Mouse (Mus musculus): ENCODE measurements around the gene Rbfox3. TPM values are rescaled to one million over a fixed set of nuclear protein-coding genes. Genes with fewer than 3 reads are reported as not detected.

The Rbfox3 gene
- total and polyA plus RNA-seq, 3 experiments = not detected

- Histone ChIP-seq H3K27me3 (replicated peaks) (peaks cover 96% of the 10 kb centered on the region), H3K4me3 (replicated peaks in 1 of 3; ENCODE audit: low read depth in 2 of 3, low read length in 2 of 3, poor library complexity in 1 of 3) (no peak overlapping the region), H3K79me2 (replicated peaks; ENCODE audit: control insufficient read depth, extremely low read depth, insufficient read depth, poor library complexity, severe bottlenecking) (no peaks in the 10 kb centered on the region), H3K27ac (ENCODE audit: insufficient read depth, low read depth) (no peak overlapping the region), H3K9me3 (replicated peaks; ENCODE audit: low read length) (no peaks in the 10 kb centered on the region), H3K4me1 (ENCODE audit: control insufficient read depth in 1 of 2, insufficient read depth in 2 of 2) (no peaks in the 10 kb centered on the region), H3K4me2 (ENCODE audit: insufficient read depth, low read depth, poor library complexity, severe bottlenecking) (no peak overlapping the region), H3K36me3 (replicated peaks in 1 of 2; ENCODE audit: control insufficient read depth in 1 of 2, insufficient read depth in 1 of 2, low read length in 1 of 2) (no peaks in the 10 kb centered on the region), H3K9ac (ENCODE audit: insufficient read depth, low read depth) (no peak overlapping the region)
- TF ChIP-seq ZKSCAN1 (IDR thresholded peaks at IDR 0.05; ENCODE audit: borderline replicate concordance, low read depth, low read length) = no peak
- TF ChIP-seq MAFK (IDR thresholded peaks at IDR 0.05; ENCODE audit: insufficient replicate concordance, low read length) = no peak
- TF ChIP-seq MYC (IDR thresholded peaks at IDR 0.05; ENCODE audit: low read depth, low read length) = no peak
- TF ChIP-seq TCF12 (IDR thresholded peaks at IDR 0.05; ENCODE audit: low read depth, low read length) = no peak
- TF ChIP-seq E2F4 (IDR thresholded peaks at IDR 0.05; ENCODE audit: insufficient replicate concordance, low read depth, low read length) = no peak
- TF ChIP-seq ZMIZ1 (IDR thresholded peaks at IDR 0.05; ENCODE audit: low read depth, low read length) = no peak
- no peak for TF ChIP-seq ZC3H11A (IDR thresholded peaks at IDR 0.05; ENCODE audit: low read depth, low read length)
- TF ChIP-seq HCFC1 (IDR thresholded peaks at IDR 0.05; ENCODE audit: low read depth, low read length) = no peak
- TF ChIP-seq JUN (IDR thresholded peaks at IDR 0.05; ENCODE audit: insufficient read depth, low read depth, low read length) = no peak
- no peak for TF ChIP-seq CHD2 (IDR thresholded peaks at IDR 0.05; ENCODE audit: low read length)
- TF ChIP-seq ELF1 (IDR thresholded peaks at IDR 0.05; ENCODE audit: low read depth, low read length) = no peak
- no peak for TF ChIP-seq MEF2A (IDR thresholded peaks at IDR 0.05; ENCODE audit: borderline replicate concordance, low read depth, low read length)
- TF ChIP-seq RAD21 (IDR thresholded peaks at IDR 0.05; ENCODE audit: low read depth, low read length) = no peak
- TF ChIP-seq SMC3 (IDR thresholded peaks at IDR 0.05; ENCODE audit: low read depth, low read length) = no peak
- no peak for TF ChIP-seq IRF4 (IDR thresholded peaks at IDR 0.05; ENCODE audit: low read depth, low read length)
- no peak for TF ChIP-seq EP300 (IDR thresholded peaks at IDR 0.05; ENCODE audit: low read length)
- no peak for TF ChIP-seq POLR2A (IDR thresholded peaks at IDR 0.05; ENCODE audit: low read depth, low read length)
- TF ChIP-seq CTCF (conservative IDR thresholded peaks at IDR 0.05 in 1 of 2, IDR thresholded peaks at IDR 0.05 in 1 of 2; ENCODE audit: low read depth in 2 of 2, low read length in 2 of 2) = no peak
- no peak for TF ChIP-seq GABPA (IDR thresholded peaks at IDR 0.05; ENCODE audit: insufficient replicate concordance, low read depth, low read length)
- in situ Hi-C loops (cut with MboI; ENCODE audit: low pct_ligation_motif_present, low pct_unique_long_range_greater_than_20kb, low sequenced_read_pairs) = loop anchor here (5.0 kb wide), 1 partner anchor 47 kb away; no protein-coding TSS in a partner anchor
- DNase-seq (ENCODE audit: extremely low read depth) = no peak
- dilution Hi-C loops (cut with MboI; ENCODE audit: extremely low pct_ligation_motif_present, extremely low pct_unique_long_range_greater_than_20kb, low sequenced_read_pairs) = no loop called here
These were observed 16.6 kb downstream of the Rbfox3 start for GRCm38 (mm10) chr11:118894835-118895234.

- no peak overlapping the region for H3K27ac ChIP-seq (ENCODE audit: insufficient read depth, low read depth)
- H3K36me3 ChIP-seq (replicated peaks in 1 of 2; ENCODE audit: control insufficient read depth in 1 of 2, insufficient read depth in 1 of 2, low read length in 1 of 2) = no peaks in the 10 kb centered on the region
- in situ Hi-C loops (cut with MboI; ENCODE audit: low pct_ligation_motif_present, low pct_unique_long_range_greater_than_20kb, low sequenced_read_pairs) = no loop called here
- H3K4me1 ChIP-seq (ENCODE audit: control insufficient read depth in 1 of 2, insufficient read depth in 2 of 2) = no peaks in the 10 kb centered on the region
- H3K4me3 ChIP-seq (replicated peaks in 1 of 3; ENCODE audit: low read depth in 2 of 3, low read length in 2 of 3, poor library complexity in 1 of 3) = no peak overlapping the region
- no peaks in the 10 kb centered on the region for H3K9me3 ChIP-seq (replicated peaks; ENCODE audit: low read length)
- H3K4me2 ChIP-seq (ENCODE audit: insufficient read depth, low read depth, poor library complexity, severe bottlenecking) = no peak overlapping the region
- peaks cover 96% of the 10 kb centered on the region for H3K27me3 ChIP-seq (replicated peaks)
- dilution Hi-C loops (cut with MboI; ENCODE audit: extremely low pct_ligation_motif_present, extremely low pct_unique_long_range_greater_than_20kb, low sequenced_read_pairs) = no loop called here
- no peaks in the 10 kb centered on the region for H3K79me2 ChIP-seq (replicated peaks; ENCODE audit: control insufficient read depth, extremely low read depth, insufficient read depth, poor library complexity, severe bottlenecking)
- TF ChIP-seq E2F4 (IDR thresholded peaks at IDR 0.05; ENCODE audit: insufficient replicate concordance, low read depth, low read length) = no peak
- TF ChIP-seq JUN (IDR thresholded peaks at IDR 0.05; ENCODE audit: insufficient read depth, low read depth, low read length) = no peak
- no peak for TF ChIP-seq MAX (IDR thresholded peaks at IDR 0.05; ENCODE audit: low read length)
- no peak for TF ChIP-seq POLR2A (IDR thresholded peaks at IDR 0.05; ENCODE audit: low read depth, low read length)
- no peak for TF ChIP-seq PAX5 (IDR thresholded peaks at IDR 0.05; ENCODE audit: low read length)
- TF ChIP-seq ZKSCAN1 (IDR thresholded peaks at IDR 0.05; ENCODE audit: borderline replicate concordance, low read depth, low read length) = no peak
- no peak for TF ChIP-seq ZMIZ1 (IDR thresholded peaks at IDR 0.05; ENCODE audit: low read depth, low read length)
- TF ChIP-seq BHLHE40 (IDR thresholded peaks at IDR 0.05; ENCODE audit: low read depth, low read length) = no peak
- no peak for TF ChIP-seq SIN3A (IDR thresholded peaks at IDR 0.05; ENCODE audit: low read length)
- TF ChIP-seq RCOR1 (conservative IDR thresholded peaks at IDR 0.05; ENCODE audit: low read depth, low read length) = no peak
- TF ChIP-seq UBTF (IDR thresholded peaks at IDR 0.05; ENCODE audit: low read depth, low read length) = no peak
- TF ChIP-seq RAD21 (IDR thresholded peaks at IDR 0.05; ENCODE audit: low read depth, low read length) = no peak
- TF ChIP-seq CTCF (conservative IDR thresholded peaks at IDR 0.05 in 1 of 2, IDR thresholded peaks at IDR 0.05 in 1 of 2; ENCODE audit: low read depth in 2 of 2, low read length in 2 of 2) = no peak
- no peak for TF ChIP-seq ZC3H11A (IDR thresholded peaks at IDR 0.05; ENCODE audit: low read depth, low read length)
- TF ChIP-seq NELFE (IDR thresholded peaks at IDR 0.05; ENCODE audit: low read depth, low read length) = no peak
- no peak for DNase-seq (ENCODE audit: extremely low read depth)
- no peak overlapping the region for H3K9ac ChIP-seq (ENCODE audit: insufficient read depth, low read depth)
These were observed 17.2 kb downstream of the Rbfox3 start for GRCm38 (mm10) chr11:118894196-118894595.

All from CH12.LX (cell line).